Mouse (Mus musculus) fibroblast of lung, adult 2 months (primary cell): ENCODE data around the gene Olfr1427.
"Not testable (repeated sequence)": the region's sequence is repeated elsewhere in the genome, so short reads cannot be mapped to it uniquely, and the experiment has no call there.

Source experiments
- DNase-seq: peaks from one replicate; pipeline ENCODE4 v3.0.0-alpha.2; 2011; ENCODE audit warnings: low read depth

Olfr1427 gene

GRCm38 (mm10) chr19:12103234-12103633 is at the start of gene Olfr1427:
Gene Olfr1427, minus strand, starts transcription at chr19:12103334.
- DNase-seq: no peak

GRCm38 (mm10) chr19:12145452-12145851 is 42.3 kb upstream of the Olfr1427 start:
- DNase-seq: peak; percentile 3

GRCm38 (mm10) chr19:12143356-12143755 is 40.2 kb upstream of the Olfr1427 start:
- peak; percentile 1 for DNase-seq

GRCm38 (mm10) chr19:12134289-12134688 is 31.2 kb upstream of the Olfr1427 start:
- DNase-seq: peak; percentile 2

- DNase-seq: no peak
Measured at GRCm38 (mm10) chr19:12123103-12123502, 20.0 kb upstream of the Olfr1427 start, which contains the start of gene Olfr76. Gene Olfr76, minus strand, starts transcription at chr19:12123203.

GRCm38 (mm10) chr19:12116464-12116863 is 13.3 kb upstream of the Olfr1427 start:
- no peak for DNase-seq

GRCm38 (mm10) chr19:12115797-12116196 is 12.7 kb upstream of the Olfr1427 start, which contains the start of gene Olfr1428:
Gene Olfr1428, minus strand, starts transcription at chr19:12115897.
- DNase-seq: no peak

GRCm38 (mm10) chr19:12113807-12114206 is 10.7 kb upstream of the Olfr1427 start:
- no peak for DNase-seq

GRCm38 (mm10) chr19:12104541-12104940 is 1.4 kb upstream of the Olfr1427 start:
- DNase-seq: no peak

GRCm38 (mm10) chr19:12091913-12092312 is 11.2 kb downstream of the Olfr1427 start, which contains the start of gene Olfr1426:
Gene Olfr1426, minus strand, starts transcription at chr19:12092013.
- DNase-seq: no peak

- DNase-seq: not testable (repeated sequence)
Measured at GRCm38 (mm10) chr19:12077631-12078030, 25.5 kb downstream of the Olfr1427 start, which contains the start of gene Olfr1425. Gene Olfr1425, minus strand, starts transcription at chr19:12077731.

GRCm38 (mm10) chr19:12069546-12069945 is 33.6 kb downstream of the Olfr1427 start:
- DNase-seq: not testable (repeated sequence)

- not testable (repeated sequence) for DNase-seq
Measured at GRCm38 (mm10) chr19:12067806-12068205, 35.3 kb downstream of the Olfr1427 start.

GRCm38 (mm10) chr19:12062582-12062981 is 40.6 kb downstream of the Olfr1427 start, which contains the start of gene Olfr1424:
Gene Olfr1424, minus strand, starts transcription at chr19:12062682.
- DNase-seq: not testable (repeated sequence)
